Mouse (Mus musculus): Measurements from ENCODE around the gene Rph3al.

Rph3al gene

DNA sequence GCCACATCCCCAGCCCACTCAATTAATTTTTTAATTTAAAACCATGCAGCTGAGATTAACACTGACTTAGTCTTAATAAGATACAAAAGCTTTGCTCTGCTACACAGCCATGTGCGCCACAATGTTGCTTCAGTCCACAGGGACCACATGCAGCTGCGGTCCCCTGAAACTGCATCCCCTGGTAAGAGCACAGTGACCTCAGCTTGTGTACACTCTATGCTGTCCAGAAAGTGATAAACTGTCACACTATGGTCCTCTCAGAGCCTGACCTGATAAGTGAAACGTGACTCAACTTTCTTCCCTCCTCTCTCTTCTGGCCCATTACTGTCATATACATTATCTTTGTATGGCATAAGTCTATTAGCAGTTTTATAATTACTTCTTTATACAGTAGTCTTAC lies 12.2 kb upstream of the Rph3al start:
- DNase-seq (ENCODE audit: low spot score), result no peak

DNA sequence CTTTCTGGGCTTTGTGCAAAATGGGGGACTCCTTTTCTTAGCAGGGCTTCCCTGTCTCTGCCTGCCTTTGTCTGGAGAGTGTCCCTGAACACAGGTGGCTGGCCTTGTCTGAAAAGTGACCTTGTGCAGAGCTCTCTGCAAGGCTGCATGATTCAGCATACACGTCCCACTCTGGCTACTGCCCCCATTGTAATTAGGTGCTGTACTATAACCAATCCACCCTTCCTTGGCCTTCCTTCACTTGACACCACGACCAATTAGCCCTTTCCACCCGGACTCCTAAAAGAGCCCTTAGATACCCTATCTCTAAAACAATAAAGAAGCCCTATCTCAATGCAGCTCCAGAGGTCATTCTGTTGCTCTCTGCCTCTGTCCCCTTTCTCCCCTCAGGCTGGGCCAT lies 10.6 kb upstream of the Rph3al start:
- DNase-seq (ENCODE audit: low spot score), result no peak

DNA sequence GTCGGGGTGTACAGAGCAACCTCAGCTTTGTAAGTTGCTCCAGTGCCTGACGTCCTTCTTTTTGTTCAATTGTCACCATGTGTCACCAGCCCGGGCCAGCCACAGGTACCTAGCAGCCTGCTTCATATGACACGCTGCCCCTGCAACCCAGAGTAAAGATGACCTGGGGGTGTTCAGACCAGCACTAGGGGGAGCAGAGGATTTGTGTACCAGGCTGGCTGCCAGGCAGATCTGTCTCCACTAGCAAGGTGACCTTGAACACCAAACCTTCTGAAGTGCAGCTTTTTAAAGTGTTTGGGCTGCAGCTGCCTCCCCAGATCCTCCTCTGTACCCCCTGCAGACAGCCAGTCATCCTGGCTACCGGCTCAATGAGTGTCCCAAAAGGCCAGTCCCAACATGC lies 9.0 kb upstream of the Rph3al start:
- no peak for DNase-seq (ENCODE audit: low spot score)

DNA sequence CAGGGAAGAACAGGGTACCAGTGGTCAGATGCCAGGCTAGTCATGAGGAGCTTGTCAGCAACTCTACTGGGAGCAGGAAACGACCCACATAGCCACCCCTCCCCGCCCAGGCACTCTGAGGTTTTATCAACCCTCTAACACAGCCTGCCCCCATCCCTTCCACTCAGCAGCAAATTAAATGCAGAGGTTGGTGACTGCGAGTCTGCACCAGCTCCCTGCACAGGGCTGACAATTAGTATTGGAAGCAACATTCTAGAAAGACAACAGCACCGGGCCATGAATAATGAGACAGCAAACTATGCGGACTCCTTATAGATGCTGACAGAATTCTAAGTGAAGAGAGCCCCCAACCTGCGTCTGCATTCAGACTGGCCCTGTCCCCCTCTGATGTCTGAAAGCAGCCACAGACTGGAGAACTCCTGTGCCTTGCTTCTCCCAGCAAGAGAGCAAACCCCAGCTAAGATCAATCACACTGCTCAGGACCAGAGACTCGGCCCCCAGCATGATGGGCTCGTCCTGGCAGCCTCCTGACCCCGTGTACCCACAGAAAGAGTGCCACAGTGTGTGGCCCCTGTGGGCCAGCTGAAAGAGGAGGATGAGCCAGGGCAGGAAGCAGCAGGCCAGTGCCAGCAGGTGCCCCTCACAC lies 7.7 kb upstream of the Rph3al start:
- DNase-seq (ENCODE audit: low spot score), result no peak

DNA sequence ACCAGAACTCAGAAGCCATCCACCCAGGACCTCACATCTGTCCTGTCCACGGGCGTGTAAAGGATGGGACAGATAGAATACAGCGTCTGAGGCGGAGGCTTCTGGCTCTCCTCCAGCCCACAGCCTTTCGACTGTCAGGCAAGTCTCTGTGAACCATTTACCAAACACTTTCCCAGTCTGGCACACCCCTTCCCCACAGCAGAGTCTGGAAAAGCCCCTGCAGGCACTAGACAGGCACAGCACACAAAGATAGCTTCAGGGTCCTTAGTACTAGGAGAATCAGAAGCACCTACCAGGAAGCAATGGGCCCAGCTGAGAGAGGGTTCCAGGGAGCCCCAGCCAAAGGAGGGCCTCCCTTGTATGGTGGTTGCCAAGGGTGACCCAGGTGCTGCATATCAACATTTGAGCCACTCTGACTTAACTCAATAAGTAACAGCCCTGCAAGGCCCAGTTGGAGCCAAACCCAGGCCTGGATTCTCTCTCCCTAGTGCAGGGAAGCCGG lies 808 bp downstream of the Rph3al start:
- no peak for DNase-seq (ENCODE audit: low spot score)

DNA sequence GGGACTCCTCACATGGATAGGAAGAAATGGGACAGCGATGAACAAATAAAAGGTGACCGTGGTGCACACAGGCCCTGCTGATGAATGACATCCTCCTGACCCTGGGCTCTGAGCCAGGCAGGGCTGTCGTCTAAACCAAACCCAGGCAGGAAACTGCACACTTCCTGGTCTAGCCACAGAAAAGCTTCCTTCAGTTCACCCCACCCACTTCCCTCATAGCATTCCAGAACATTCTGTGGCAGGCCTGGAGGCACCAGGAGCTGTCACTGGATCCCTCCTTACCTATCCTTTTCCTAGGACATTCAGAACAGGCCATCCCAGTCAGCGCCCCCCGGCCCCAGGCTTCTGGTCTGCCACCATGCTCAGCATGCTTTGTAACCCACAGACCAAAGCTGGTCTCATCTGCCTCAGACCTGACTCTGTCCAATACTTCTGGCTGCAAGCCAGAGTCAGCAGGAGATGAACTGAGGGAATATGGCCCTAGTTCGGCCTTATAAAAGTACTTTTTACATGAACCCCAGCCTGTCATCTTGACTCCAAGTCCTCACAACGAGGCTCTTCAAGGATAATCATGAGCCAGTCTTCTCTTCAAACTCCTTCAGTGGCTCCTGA lies 2.3 kb downstream of the Rph3al start:
- DNase-seq (ENCODE audit: low spot score), result no peak

DNA sequence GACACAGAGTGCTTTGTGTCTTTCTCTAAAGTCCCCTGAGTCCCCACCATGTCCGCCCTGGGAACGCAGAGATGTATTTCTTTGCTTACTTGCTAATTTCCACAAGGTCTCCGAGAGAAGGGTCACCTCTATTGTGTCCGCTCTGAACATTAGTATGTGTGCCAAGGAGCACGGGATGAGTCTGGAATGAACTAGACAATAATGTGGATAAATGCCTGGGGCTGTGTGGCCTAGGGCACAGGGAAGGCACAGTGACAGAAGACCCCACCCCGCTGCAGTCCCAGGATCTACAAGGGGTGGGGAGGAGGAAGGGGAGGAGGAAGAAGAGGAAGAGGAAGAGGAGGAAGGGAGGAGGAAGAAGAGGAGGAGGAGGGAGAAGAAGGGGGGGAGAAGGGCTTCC lies 3.8 kb downstream of the Rph3al start:
- no peak for DNase-seq (ENCODE audit: low spot score)

DNA sequence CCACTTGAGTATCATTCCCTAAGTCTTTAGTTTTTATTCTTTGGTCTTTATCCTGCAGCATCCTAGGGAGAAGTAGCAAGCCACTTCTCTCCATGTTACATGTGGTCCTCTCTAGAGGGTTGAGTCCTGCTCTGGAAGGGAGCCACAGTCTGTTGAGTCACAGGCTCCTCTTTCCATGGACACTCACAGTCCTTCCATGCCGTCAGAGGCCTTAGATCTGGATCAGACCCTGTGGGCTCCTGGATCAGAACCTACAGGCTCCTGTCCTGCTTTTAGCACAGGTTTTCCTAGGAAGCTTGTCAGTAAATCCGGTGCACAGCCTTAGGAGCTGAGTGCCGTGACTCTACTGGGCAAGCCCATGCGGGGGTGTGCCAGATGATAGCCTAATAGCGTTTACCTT lies 4.9 kb downstream of the Rph3al start:
- no peak for DNase-seq (ENCODE audit: low spot score)

DNA sequence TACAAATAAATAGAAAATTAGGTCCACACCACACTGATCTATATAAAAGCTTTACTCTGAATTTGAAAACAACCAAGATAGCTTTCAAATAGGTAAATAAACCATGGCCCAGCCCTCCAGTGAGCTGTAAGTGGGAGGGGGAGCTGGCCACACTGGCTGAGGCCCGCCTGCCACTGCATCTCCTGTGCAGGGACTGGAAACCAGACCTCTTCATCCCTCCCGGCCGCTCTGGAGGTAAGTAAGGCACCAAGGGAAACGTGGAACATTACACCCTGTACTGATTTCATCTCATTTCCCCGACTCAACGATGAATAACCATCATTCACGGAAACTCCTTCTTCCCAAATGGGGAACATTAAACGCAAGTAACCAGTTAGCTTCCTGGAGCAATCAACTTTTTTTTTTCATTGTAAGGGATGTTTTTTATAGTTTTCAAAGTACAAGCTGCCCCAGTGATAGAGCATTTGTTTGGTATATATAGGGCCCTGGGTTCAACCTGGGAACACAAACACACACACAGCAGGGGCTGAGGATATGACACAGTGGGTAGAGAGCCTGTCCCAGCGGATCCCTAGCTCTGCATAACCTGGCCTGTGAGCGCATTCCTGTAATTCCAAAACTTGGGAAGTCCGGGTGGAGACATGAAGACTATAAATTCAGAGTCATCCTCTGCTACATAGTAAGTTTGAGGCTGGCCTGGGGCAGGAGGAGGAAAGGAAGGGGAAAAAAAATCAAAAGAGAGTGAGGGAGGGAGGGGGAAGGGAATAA lies 7.1 kb downstream of the Rph3al start:
- no peak for DNase-seq (ENCODE audit: low spot score)

DNA sequence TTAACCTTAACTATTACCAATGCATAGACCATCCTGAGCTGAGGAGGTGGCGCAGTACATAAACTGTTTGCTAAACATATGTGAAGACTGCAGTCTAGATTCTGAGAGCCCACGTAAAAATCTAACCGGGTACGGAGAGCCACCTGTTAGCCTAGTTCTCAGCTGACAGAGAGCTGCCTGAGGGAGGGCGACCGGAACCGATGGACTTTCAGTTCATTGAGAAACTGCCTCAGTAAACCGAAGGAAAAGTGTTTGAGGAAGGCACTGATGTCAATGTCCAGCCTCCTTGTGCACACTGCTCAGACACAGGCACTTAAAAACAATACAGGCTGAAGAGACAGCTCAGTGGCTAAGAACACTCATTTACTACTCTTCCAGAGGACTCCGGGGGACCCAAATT lies 8.0 kb downstream of the Rph3al start:
- DNase-seq (ENCODE audit: low spot score), result no peak

DNA sequence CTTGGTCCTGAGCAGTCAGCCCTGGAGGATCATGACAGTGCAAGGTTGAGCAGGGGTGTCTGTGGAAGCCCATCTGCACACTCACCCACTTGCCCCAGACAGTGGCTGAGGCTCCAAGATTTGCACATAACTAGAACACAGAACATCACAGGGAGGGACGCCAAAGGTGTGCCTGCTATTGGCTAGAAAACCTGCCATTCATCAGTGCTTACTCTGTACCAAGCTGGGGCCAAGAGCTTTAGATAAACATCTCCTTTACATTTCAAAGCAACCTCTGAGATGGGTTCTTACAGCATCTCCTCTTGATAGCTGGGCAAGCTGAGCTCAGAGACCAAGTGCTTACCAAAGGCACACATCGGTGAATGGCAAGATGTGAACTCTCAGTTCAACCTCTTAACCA lies 10.3 kb downstream of the Rph3al start:
- peak; percentile 26 for DNase-seq (ENCODE audit: low spot score)

DNA sequence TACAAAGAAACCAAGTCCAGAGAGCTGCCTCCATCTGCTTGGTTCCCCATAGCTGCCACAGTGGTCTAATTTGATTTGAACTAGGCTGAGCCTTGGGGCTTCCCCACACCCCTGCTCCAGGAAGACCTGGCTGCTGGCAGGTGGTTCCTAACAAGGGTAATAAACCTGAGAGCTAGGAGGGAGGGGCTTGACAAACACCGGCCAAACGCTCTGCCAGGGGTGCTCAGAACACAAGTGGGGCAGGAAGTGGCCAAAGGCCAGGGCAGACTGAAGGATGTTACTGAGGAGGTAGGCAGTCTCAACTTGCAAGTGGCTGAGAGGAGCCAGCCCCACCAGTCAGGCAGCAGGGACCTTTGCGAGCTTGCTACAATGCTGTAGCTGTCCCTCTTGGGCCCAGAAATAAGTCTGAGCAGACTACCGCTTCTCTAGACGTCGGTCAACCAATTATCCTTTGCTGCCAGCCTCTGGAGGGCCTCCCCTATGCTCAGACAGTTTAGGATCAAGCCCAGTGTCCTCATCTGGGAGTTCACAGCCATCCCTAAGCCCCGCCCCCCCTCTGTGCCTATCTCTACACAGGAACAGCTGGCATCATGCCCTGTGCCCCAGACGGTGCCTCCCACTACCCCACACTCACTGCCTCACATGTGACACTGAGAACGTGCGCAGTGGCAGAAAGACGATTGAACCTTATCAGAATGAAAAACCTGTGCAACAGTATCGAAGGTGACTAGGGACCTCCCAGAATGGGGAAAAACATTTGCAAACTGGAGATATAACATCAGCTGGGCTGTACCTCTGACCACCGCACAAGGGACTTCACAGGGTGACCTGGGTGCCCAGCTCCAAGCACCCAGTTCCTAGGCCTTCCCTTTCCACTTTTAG lies 11.6 kb downstream of the Rph3al start:
- DNase-seq (ENCODE audit: low spot score), result peak; percentile 66

DNA sequence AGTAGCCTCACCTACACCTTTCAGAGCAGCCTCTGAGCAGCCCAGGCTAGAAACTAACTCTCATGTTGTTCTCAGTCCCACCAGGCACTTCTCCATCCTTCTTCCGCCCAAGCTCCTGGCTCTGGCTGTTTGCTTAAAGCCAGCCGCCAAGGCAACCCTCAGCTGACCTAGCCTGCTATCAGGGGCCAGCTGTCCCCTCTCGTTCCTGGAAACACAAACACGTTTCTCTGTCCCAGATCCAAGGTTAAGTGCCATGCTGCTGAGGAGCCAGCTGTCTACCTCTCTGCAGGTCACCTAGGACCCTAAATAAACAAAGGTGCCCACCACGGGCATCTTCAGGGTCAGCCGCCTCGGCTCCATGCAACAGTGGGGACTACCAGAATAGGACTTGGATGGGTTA lies 12.4 kb downstream of the Rph3al start:
- DNase-seq (ENCODE audit: low spot score), result no peak

DNA sequence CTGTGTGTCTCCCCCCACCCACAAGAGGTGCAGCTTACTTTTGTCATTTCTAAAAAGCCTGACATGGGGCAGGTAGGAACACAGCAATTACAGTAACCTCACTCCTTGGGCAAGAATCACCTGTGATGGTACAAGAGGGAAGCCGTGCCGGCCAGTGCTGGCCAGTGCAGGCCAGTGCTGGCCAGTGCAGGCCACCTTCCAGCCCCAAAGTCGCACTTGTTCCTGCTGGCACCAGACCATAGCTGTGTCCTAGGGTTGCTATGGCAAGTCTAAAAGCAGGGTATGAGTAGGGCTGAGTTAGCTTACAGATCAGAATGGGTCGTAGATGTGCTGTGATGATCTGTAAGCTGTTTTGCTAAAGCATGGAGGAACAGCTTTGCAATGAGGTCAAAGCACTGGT lies 15.5 kb downstream of the Rph3al start:
- no peak for DNase-seq (ENCODE audit: low spot score)

DNA sequence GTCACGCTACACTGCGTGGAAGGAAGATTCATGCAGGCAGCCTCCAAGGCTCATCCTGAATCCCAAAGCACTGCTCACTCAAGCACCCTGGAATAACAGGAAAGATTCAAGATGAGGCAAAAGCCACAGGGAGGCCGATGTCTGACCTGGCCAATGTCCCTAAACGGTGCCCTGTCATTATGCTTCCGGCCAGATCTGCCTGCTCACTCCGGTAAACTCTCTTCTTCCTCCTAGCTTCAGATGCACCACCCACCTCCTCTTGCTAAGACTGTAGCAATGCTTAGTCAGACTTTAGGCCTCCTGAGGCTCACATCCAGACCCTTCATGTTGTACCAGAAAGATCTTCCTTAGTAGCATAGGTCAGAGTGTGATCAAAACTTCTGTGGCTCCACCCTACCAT lies 19.1 kb downstream of the Rph3al start:
- DNase-seq (ENCODE audit: low spot score), result no peak

DNA sequence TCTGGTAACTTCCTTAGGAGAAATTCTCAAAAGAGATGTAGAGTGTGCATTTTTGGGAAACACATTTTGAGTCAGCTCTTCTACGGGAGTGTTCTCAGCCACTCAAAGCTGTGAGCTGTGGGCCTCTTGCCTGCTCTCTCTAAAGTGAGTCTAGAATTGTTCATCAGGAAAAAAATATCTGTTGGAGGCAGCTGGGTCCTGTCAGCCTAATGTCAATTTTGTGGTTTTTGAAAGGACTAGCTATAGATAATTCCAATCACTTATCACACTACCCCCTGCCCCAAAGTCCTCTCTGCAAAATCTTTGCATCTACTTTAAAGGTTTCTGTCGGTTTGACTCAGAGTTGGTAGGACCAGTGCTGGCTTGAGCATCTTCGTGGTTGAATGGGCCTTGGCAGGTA lies 20.9 kb downstream of the Rph3al start:
- DNase-seq (ENCODE audit: low spot score), result no peak

DNA sequence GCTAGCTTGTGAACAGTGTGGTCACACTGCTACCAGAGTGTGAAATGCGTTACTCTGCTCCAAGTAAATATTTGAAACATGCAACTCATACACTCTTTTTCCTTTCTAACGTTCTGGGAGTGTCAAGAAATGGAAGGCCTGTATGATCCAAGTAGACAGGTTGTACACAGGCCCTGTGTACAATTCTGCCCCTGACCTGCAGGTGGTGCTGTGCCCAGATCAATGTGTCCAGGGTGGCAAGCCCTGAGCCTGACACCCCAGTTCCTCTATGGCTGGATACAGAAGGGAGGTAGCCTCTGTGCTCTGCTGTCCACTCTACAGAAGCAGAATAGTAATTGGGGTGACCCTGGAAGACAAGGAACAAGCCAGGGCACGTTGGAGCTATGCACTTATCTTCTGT lies 24.3 kb downstream of the Rph3al start:
- DNase-seq (ENCODE audit: low spot score), result peak; percentile 41

DNA sequence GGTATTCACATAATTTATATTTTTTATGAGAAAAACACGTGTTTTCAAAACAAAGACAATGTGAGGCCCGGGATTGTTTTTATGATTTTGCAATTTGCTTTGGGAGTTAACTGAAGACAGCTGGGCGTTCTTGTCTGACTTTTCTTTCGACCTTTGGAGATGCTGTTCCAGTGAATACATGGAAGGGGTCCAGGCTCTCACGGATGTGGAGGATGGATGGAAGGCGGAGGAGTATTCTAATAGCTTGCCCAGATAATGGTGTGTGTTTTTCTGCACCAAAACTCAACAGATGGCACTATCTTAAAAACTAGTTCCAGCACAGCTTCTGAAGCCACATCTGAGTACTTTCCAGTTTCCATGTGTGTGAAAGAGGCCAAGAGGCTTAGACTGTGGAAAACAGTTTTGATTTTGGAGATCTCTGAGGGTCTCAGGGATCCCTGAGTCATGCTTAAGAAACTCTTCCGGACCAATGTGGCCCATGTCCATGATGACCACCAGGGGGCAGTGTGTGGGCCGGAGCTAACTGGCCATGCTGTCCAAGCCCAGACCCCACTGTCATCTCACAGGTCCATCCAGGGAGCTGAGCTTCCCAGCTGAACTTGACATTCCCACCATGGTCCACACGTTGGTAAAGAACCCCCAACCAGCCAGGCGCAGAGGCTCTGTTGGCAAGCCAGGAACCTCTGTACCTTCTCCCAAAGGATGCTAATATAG lies 25.1 kb downstream of the Rph3al start:
- peak; percentile 37 for DNase-seq (ENCODE audit: low spot score)

DNA sequence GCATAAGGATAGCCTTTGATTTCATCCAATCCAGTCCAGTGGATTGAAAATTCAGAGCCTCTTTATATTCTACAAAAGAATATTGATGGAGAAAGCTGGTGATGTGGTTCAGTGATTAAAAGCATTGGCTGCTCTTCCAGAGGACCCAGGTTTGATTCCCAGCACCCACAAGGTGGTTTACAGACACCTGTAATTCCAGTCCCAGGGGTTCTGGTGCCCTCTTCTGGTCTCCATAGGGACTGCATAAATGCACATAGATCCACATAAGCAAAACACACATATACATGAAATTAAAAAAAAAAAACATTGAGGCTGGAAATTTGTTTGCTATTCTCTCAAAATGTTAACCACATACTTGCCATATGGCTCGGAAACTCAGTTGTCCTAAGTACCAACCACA lies 26.3 kb downstream of the Rph3al start:
- no peak for DNase-seq (ENCODE audit: low spot score)

DNA sequence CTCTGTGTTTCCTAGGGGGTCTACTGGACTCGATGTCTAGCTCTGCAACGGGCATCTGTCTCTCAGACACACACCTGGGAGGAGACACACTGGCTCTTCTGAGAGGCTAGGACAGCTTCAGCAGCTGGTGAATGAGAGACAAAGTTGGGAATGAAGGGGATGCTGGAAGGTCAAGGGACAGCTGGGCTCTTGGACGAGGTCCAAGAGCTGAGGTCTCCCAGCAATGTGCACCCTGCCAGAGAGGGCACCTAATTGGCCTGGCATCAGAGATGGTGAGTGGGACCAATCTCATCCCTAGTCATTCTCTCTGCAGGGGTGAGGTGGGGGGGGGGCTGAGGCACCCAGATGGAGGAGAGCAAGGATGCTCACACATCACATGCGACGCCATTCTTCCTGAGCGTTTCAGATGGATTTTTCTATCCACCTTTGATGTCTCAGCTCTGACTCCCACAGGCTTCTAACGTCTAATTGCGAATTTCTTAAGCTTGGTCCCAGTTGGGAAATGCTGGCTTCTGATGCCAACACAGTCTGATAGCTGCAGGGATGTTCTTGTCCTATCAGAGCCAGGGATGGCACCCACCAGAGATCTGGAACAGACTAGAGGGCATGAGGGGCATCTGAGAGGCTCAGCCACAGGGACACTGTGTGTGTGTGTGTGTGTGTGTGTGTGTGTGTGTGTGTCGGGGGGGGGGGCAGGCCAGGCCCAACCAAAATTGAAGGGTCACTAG lies 28.4 kb downstream of the Rph3al start:
- DNase-seq (ENCODE audit: low spot score), result no peak

DNA sequence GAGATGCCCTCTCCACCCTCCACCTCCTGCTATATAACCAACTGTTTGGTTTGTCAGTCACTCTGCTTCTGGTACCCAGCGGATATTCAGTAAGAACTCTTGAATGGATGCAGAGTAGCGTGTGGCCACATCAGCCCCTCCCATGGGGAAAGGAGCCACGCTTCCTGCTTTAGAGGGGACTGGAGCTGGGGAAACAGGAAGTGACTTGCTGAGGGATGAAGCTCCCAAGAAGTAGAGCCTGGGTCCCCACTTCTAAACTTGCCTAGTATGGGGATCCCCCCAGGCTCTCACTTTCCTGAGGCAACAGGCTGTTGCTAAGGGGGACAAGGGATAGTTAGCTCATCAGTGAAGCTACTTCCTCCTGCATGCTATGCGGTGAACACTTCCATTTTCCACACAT lies 30.8 kb downstream of the Rph3al start:
- no peak for DNase-seq (ENCODE audit: low spot score)

Data from c-Kit-positive CD71-positive TER-119-positive erythroid progenitor cells, embryonic 14.5 days (primary cell).